Mouse (Mus musculus): ENCODE measurements around the gene Rtn2.

DNA sequence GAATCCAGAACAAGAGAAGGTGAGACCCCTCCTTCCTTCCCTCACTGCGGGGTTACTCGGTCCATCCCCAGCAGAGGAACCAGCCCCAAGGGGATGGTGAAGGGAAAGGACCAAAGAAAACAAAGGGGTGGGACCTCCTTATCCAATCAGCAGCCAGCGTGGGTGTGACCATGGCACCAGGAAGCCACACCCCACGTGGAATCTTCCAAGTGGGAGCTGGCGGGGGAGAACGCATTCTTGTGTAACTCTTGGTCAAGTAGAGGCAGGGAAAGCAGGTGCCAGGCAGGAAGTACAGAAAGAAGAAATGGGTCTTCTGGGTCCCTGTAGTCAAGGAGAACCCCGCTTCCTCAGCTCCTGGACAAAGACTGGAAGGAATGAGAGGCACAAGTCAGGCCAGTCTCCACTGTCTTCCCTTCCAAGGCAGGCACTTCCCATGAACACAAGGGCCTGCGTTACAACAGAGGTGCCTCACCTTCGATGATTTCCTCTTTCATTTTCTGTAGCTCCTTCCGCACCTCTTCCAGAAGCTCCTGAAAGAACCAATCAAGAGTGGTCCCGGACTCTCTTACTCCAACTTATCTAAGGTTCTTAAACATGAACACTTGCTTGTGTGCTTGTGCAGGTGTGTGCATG lies 24.9 kb upstream of the Rtn2 start:
- TF ChIP-seq CTCF (IDR thresholded peaks at IDR 0.05; ENCODE audit: low read depth) (no peak), EP300 (IDR thresholded peaks at IDR 0.05; ENCODE audit: low read depth) (no peak; the same call in 1 of the 2 replicates)

All from liver, postnatal 0 days (tissue).